Mouse (Mus musculus): ENCODE results near the gene Ext2. TPM values are rescaled to one million over a fixed set of nuclear protein-coding genes. Genes with fewer than 3 reads are reported as not detected.

Ext2 gene
- total and polyA plus RNA-seq, 3 experiments, result 28.9 to 44.0 (median 43.8) TPM

- 83% methylated on average over 27 of the region's 27 CpGs for whole genome bisulfite sequencing
- Histone ChIP-seq H3K4me3 (no peak overlapping the region), H3K27ac (no peak overlapping the region), H3K9ac (ENCODE audit: low read depth, low read length) (no peak overlapping the region), H3K27me3 (ENCODE audit: control insufficient read depth, insufficient read depth, low read length) (no peaks in the 10 kb centered on the region), H3K4me1 (ENCODE audit: control insufficient read depth, insufficient read depth, low read length) (no peaks in the 10 kb centered on the region; the same call in 1 of the 2 replicates), H3K36me3 (ENCODE audit: control insufficient read depth, insufficient read depth, low read length) (no peaks in the 10 kb centered on the region), H3K79me2 (replicated peaks; ENCODE audit: control insufficient read depth, insufficient read depth, low read length) (no peaks in the 10 kb centered on the region)
- TF ChIP-seq POLR2A (IDR thresholded peaks at IDR 0.05; ENCODE audit: insufficient read depth, low read depth, low read length) (no peak), CTCF (IDR thresholded peaks at IDR 0.05) (no peak), EP300 (IDR thresholded peaks at IDR 0.05; ENCODE audit: insufficient read depth, low read depth, low read length) (no peak)
- intact Hi-C loops (cut with DNase I), result no loop called here
- DNase-seq, result no peak
These were observed 206.3 kb downstream of the Ext2 start for GRCm38 (mm10) chr2:93615845-93616689.

GRCm38 (mm10) chr2:93613020-93613419 is 209.3 kb downstream of the Ext2 start:
- no peak overlapping the region for H3K9ac ChIP-seq (ENCODE audit: low read depth, low read length)
- intact Hi-C loops (cut with DNase I), result no loop called here
- no peak overlapping the region for H3K27ac ChIP-seq
- no peak overlapping the region for H3K4me3 ChIP-seq
- H3K27me3 ChIP-seq (ENCODE audit: control insufficient read depth, insufficient read depth, low read length), result no peaks in the 10 kb centered on the region
- no peaks in the 10 kb centered on the region for H3K4me1 ChIP-seq (ENCODE audit: control insufficient read depth, insufficient read depth, low read length)
- DNase-seq, result no peak
- WGBS, result 70% methylated on average over 7 of the region's 7 CpGs
- H3K36me3 ChIP-seq (ENCODE audit: control insufficient read depth, insufficient read depth, low read length), result no peaks in the 10 kb centered on the region
- no peak for TF ChIP-seq CTCF (IDR thresholded peaks at IDR 0.05)
- no peak for TF ChIP-seq EP300 (IDR thresholded peaks at IDR 0.05; ENCODE audit: insufficient read depth, low read depth, low read length)
- TF ChIP-seq POLR2A (IDR thresholded peaks at IDR 0.05; ENCODE audit: insufficient read depth, low read depth, low read length), result no peak
- no peaks in the 10 kb centered on the region for H3K79me2 ChIP-seq (replicated peaks; ENCODE audit: control insufficient read depth, insufficient read depth, low read length)

Other genes with a start within 250 kb of the Ext2 start
- gene Alx4, start 180.2 kb downstream of the Ext2 start, total RNA-seq (2021), result under 1 TPM; 0.31 to 0.34 TPM
- gene Alx4, start 180.2 kb downstream of the Ext2 start, polyA plus RNA-seq (2012; rRNA removed), result 0.15 and 0.29 TPM in 2 replicates
- gene Accs, start 27.4 kb upstream of the Ext2 start, total RNA-seq (2021), result 1 to 10 TPM; 4.1 to 4.5 TPM
- 10.5 and 10.7 TPM in 2 replicates for gene Accs, start 27.4 kb upstream of the Ext2 start, polyA plus RNA-seq (2012; rRNA removed)
- not detected for gene Accsl, start 46.6 kb upstream of the Ext2 start, total RNA-seq (2021)
- gene Accsl, start 46.6 kb upstream of the Ext2 start, polyA plus RNA-seq (2012; rRNA removed), result 0.20 TPM in 1 of 2 replicates, not detected in the other
- 10 to 100 TPM in 1 of 2 experiments, 1 to 10 TPM in 1; 9.4 to 12.4 TPM for gene Gm13889, start 134.6 kb upstream of the Ext2 start, total RNA-seq (2021)
- gene Gm13889, start 134.6 kb upstream of the Ext2 start, polyA plus RNA-seq (2012; rRNA removed), result 5.7 and 8.3 TPM in 2 replicates
- gene Gm27027, start 173.8 kb upstream of the Ext2 start, total RNA-seq (2021), result not detected
- gene Gm27027, start 173.8 kb upstream of the Ext2 start, polyA plus RNA-seq (2012; rRNA removed), result not detected in 2 replicates
- 10 to 100 TPM; 47.5 to 53.5 TPM for gene Alkbh3, start 188.2 kb upstream of the Ext2 start, total RNA-seq (2021)
- gene Alkbh3, start 188.2 kb upstream of the Ext2 start, polyA plus RNA-seq (2012; rRNA removed), result 54.3 and 73.2 TPM in 2 replicates

Data from heart, adult 2 months (tissue).